Mouse (Mus musculus): ENCODE results near the gene Vps37d. TPM values are rescaled to one million over a fixed set of nuclear protein-coding genes. Genes with fewer than 3 reads are reported as not detected.
A peak's percentile ranks its signal among the peaks of the same experiment; 100 is the strongest.

Vps37d gene
- polyA plus RNA-seq (2015; fragmentation: Nextera tagmentation; extraction: Ambion mirVana): 5.4 and 6.0 TPM in 2 replicates

DNA sequence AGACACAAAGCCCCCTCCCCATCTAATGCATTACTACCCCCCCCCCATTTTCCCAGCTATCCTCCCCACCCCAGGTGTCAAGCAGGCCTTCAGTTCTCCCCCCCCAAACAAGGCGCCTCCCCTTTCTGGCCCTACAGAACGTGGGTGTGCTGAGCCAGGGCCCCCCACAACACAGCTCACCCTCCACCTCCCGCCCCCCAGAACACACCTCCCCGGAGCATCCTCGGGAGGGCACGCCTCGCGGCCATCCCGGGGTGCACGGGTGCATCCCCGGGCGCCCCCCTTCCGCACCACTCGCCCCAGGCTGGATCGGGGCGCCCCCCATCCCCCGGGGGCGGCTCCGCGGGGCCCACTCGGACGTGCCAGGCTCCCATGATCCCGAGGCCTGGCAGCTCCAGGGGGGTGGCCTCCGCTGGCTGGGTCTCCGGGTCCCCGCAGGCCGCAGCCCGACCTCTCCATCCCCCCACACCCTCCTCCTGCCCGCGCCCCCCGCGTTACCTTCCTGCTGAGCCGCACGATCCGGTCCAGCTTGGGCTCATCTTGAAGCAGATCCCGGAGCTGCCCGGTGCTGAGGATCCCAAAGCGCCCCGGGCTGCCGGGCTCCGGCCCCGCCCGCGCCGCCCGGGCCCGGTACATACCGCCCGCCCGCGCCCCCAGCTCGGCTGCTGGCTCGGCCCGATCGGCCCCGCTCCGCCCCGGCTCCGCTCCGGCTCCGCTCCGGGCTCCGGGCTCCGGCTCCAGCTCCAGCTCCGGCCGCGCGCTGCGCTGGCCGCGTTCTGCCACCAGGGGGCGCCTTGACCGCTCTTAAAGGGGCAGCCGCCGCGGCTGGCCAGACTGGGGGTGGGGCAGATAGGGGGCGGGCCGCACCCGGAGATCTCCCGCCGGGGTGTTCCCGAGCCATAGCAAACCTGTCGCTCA is at the start of gene Vps37d:
TSS of gene Vps37d (minus strand) at position 703 of the 918 bp plus-strand sequence.
- under 1% methylated on average over 70 of the region's 83 CpGs for WGBS
- H3K27ac ChIP-seq: peak within 1 kb of the TSS; percentile 63
- peak within 1 kb of the TSS; percentile 84 for H3K4me3 ChIP-seq (replicated peaks)
- H3K36me3 ChIP-seq: no peaks in the 10 kb centered on the region
- no peaks in the 10 kb centered on the region; the same call in 1 of the 2 replicates for H3K27me3 ChIP-seq (replicated peaks)
- H3K4me2 ChIP-seq (replicated peaks): peak within 1 kb of the TSS; percentile 89
- H3K4me1 ChIP-seq (replicated peaks): peaks cover 21% of the 10 kb centered on the region
- H3K9ac ChIP-seq: peak within 1 kb of the TSS; percentile 94
- peak; percentile 89 for ATAC-seq
- no peaks in the 10 kb centered on the region for H3K9me3 ChIP-seq

- H3K9me3 ChIP-seq: no peaks in the 10 kb centered on the region
- no peak overlapping the region for H3K4me3 ChIP-seq (replicated peaks)
- H3K36me3 ChIP-seq: no peaks in the 10 kb centered on the region
- no peak for ATAC-seq
- no peaks in the 10 kb centered on the region for H3K4me1 ChIP-seq (replicated peaks)
- no peak overlapping the region for H3K9ac ChIP-seq
- H3K27me3 ChIP-seq (replicated peaks): peaks cover 7% of the 10 kb centered on the region; the same call in 1 of the 2 replicates
- H3K4me2 ChIP-seq (replicated peaks): no peak overlapping the region
- 80% methylated on average over 6 of the region's 6 CpGs for WGBS
- no peak overlapping the region for H3K27ac ChIP-seq
Observed at GRCm38 (mm10) chr5:135127669-135128068, 49.6 kb upstream of the Vps37d start.

- Histone ChIP-seq H3K4me1 (replicated peaks) (no peaks in the 10 kb centered on the region), H3K9ac (no peak overlapping the region), H3K36me3 (no peaks in the 10 kb centered on the region), H3K4me2 (replicated peaks) (no peak overlapping the region), H3K9me3 (no peaks in the 10 kb centered on the region), H3K27ac (no peak overlapping the region), H3K27me3 (replicated peaks) (peaks cover 9% of the 10 kb centered on the region), H3K4me3 (replicated peaks) (no peak overlapping the region)
- ATAC-seq: no peak
- 69% methylated on average over 6 of the region's 6 CpGs for WGBS
Observed at GRCm38 (mm10) chr5:135126121-135126520, 48.1 kb upstream of the Vps37d start.

GRCm38 (mm10) chr5:135120753-135121152 is 42.7 kb upstream of the Vps37d start:
- 59% methylated on average over 4 of the region's 4 CpGs for WGBS
- H3K4me3 ChIP-seq (replicated peaks): no peak overlapping the region
- no peak overlapping the region for H3K9ac ChIP-seq
- no peak overlapping the region for H3K27ac ChIP-seq
- H3K27me3 ChIP-seq (replicated peaks): peaks cover 11% of the 10 kb centered on the region
- no peak for ATAC-seq
- 0 out of 2 replicates have a peak, but pooled peaks cover 3% of the 10 kb centered on the region for H3K4me1 ChIP-seq (replicated peaks)
- no peaks in the 10 kb centered on the region for H3K9me3 ChIP-seq
- no peak overlapping the region for H3K4me2 ChIP-seq (replicated peaks)
- no peaks in the 10 kb centered on the region for H3K36me3 ChIP-seq

GRCm38 (mm10) chr5:135118589-135119081 is 40.6 kb upstream of the Vps37d start:
- Histone ChIP-seq H3K27ac (no peak overlapping the region; the same call in 1 of the 2 replicates), H3K4me2 (replicated peaks) (no peak overlapping the region), H3K9me3 (no peaks in the 10 kb centered on the region), H3K9ac (no peak overlapping the region), H3K27me3 (replicated peaks) (peaks cover 11% of the 10 kb centered on the region), H3K4me1 (replicated peaks) (0 out of 2 replicates have a peak, but pooled peaks cover 3% of the 10 kb centered on the region), H3K4me3 (replicated peaks) (no peak overlapping the region), H3K36me3 (no peaks in the 10 kb centered on the region)
- 13% methylated on average over 6 of the region's 6 CpGs for WGBS
- ATAC-seq: peak; percentile 95

DNA sequence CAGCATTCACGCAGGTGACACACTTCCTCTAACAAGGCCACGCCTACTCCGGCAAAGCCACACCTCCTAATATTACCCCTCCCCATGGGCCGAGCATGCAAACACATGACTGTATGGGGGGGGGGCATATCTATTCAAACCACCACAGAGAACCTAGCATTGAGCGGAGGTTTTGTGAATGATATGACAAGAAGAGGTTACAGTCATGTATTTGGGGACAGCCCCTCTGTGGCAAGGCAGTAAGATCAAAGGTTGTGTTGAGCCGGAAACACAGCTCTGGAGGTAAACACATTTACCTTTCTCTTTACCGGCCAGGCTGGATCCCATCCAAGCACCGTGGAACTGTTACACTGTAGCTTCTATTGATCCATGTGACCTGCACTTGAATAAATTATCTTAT is 37.2 kb upstream of the Vps37d start:
- H3K4me2 ChIP-seq (replicated peaks): no peak overlapping the region
- H3K4me1 ChIP-seq (replicated peaks): 0 out of 2 replicates have a peak, but pooled peaks cover 3% of the 10 kb centered on the region
- ATAC-seq: no peak
- no peak overlapping the region for H3K4me3 ChIP-seq (replicated peaks)
- no peaks in the 10 kb centered on the region for H3K9me3 ChIP-seq
- no peak overlapping the region for H3K9ac ChIP-seq
- no peaks in the 10 kb centered on the region for H3K27me3 ChIP-seq (replicated peaks)
- no peak overlapping the region for H3K27ac ChIP-seq
- no peaks in the 10 kb centered on the region for H3K36me3 ChIP-seq
- WGBS: 73% methylated on average over 8 of the region's 8 CpGs

GRCm38 (mm10) chr5:135113782-135114181 is 35.7 kb upstream of the Vps37d start:
- H3K9ac ChIP-seq: no peak overlapping the region
- no peaks in the 10 kb centered on the region for H3K36me3 ChIP-seq
- 0 out of 2 replicates have a peak, but pooled peaks cover 3% of the 10 kb centered on the region for H3K4me1 ChIP-seq (replicated peaks)
- WGBS: 89% methylated on average over 12 of the region's 12 CpGs
- no peak for ATAC-seq
- H3K27ac ChIP-seq: no peak overlapping the region
- no peak overlapping the region for H3K4me3 ChIP-seq (replicated peaks)
- H3K9me3 ChIP-seq: no peaks in the 10 kb centered on the region
- no peak overlapping the region for H3K4me2 ChIP-seq (replicated peaks)
- H3K27me3 ChIP-seq (replicated peaks): no peaks in the 10 kb centered on the region; the same call in 1 of the 2 replicates

GRCm38 (mm10) chr5:135109976-135110375 is 31.9 kb upstream of the Vps37d start:
- H3K4me1 ChIP-seq (replicated peaks): peaks cover 5% of the 10 kb centered on the region; the same call in 1 of the 2 replicates

DNA sequence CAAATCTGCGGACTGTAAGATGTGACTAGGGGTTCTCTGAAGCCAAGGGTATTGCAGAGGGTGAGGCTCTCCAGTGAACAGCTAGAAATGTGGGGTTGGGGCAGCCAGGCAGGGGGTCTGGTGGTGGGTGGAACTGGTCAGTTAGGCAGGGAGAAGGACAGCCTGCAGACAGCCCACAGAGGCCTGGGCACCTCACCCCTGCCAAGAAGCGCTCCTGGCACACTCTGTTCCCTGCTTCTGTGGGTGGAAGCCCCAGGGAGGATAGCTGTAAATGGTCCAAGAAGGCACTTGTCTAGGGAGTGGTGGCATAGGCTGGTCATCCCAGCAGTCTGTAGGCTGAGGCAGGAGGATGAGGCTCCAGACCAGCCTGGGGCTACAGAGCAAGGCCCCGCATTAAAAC is 31.4 kb upstream of the Vps37d start:
- ATAC-seq: no peak
- Histone ChIP-seq H3K4me2 (replicated peaks) (no peak overlapping the region), H3K4me1 (replicated peaks) (peaks cover 5% of the 10 kb centered on the region; the same call in 1 of the 2 replicates), H3K9me3 (no peaks in the 10 kb centered on the region), H3K27me3 (replicated peaks) (peaks cover 14% of the 10 kb centered on the region), H3K27ac (no peak overlapping the region), H3K36me3 (no peaks in the 10 kb centered on the region), H3K9ac (no peak overlapping the region), H3K4me3 (replicated peaks) (no peak overlapping the region)
- WGBS: 77% methylated on average over 3 of the region's 3 CpGs

More at GRCm38 (mm10) chr5:135109976-135110375, 31.9 kb upstream of the Vps37d start:
- Histone ChIP-seq H3K4me2 (replicated peaks) (no peak overlapping the region), H3K36me3 (no peaks in the 10 kb centered on the region), H3K4me3 (replicated peaks) (no peak overlapping the region), H3K27me3 (replicated peaks) (peaks cover 14% of the 10 kb centered on the region), H3K9me3 (no peaks in the 10 kb centered on the region), H3K9ac (no peak overlapping the region), H3K27ac (no peak overlapping the region)
- ATAC-seq: no peak
- 74% methylated on average over 6 of the region's 6 CpGs for WGBS

DNA sequence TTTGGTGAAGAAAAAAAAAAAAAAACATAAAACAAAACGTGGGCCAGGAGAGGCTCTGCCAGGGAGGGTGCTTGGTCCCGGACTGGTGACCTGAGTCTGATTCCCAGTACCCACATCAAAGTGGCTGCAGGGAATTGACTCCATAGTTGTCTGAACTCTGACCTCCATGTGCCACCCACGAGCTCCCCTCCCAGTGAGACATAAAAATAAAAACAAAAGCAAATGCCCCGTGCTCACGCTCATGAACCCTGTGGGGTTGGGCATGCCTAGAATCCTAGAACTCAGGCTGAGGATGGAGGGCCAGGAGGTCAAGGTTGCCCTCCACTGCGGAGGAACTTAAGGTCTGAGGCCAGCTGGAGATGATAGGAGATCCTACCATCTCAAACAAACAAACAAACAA is 31.0 kb upstream of the Vps37d start:
- WGBS: 66% methylated on average over 6 of the region's 6 CpGs
- Histone ChIP-seq H3K4me1 (replicated peaks) (peaks cover 5% of the 10 kb centered on the region; the same call in 1 of the 2 replicates), H3K27ac (no peak overlapping the region), H3K9me3 (no peaks in the 10 kb centered on the region), H3K27me3 (replicated peaks) (peaks cover 14% of the 10 kb centered on the region), H3K4me2 (replicated peaks) (no peak overlapping the region), H3K4me3 (replicated peaks) (no peak overlapping the region), H3K9ac (no peak overlapping the region), H3K36me3 (no peaks in the 10 kb centered on the region)
- ATAC-seq: no peak

DNA sequence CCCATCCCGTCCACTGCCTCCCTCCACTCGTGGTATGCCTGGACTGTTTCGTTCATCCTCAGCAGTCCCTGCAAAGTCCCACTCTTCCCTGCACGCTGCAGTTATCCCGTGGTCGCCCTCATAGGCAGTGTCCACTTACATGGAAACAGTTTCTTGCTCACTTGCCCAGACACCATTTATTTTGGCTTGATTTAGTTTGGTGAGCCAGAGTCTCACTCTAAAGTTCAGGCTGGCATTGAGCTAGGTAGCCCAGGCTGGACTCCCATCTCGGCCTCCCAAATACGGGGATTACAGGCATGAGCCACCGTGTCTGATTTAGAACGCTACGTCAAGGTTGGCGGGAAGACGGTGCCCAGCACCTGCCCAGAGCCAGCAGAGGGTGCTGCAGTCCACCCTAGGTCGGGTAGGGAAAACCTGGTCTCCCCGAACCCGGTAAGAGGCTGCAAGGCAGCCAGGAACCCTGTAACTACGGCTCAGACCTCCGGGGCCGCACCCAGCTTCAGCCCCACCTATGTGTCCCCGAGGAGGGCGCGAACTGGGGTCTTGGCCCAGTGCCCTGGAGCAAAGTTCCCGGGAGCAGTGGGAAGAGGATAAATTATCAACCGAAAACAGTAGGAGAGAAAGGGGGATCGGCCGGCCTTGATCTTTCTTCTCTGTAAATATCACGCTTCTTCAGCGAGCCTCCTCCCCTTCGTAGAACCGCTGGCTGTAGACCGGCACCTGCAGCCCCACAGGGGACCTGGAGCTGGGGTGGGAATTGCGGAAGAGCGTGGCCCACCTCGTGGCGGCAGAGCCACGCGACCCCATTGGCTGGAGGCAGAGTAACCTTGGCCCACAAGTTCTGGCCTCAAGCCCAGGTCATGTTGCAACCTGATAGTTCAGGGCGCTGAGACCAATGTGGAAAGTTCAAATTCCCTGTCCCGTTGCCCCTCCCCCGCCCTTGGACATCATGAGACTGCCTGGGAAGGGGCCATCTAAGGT is 29.7 kb upstream of the Vps37d start:
- WGBS: 9% methylated on average over 40 of the region's 40 CpGs
- peak; percentile 80 for ATAC-seq
- H3K4me2 ChIP-seq (replicated peaks): peak overlapping the region; percentile 92
- H3K9me3 ChIP-seq: no peaks in the 10 kb centered on the region
- no peaks in the 10 kb centered on the region for H3K36me3 ChIP-seq
- H3K27me3 ChIP-seq (replicated peaks): peaks cover 14% of the 10 kb centered on the region
- 0 out of 2 replicates have a peak overlapping the region, but pooled peaks have one; percentile 46 for H3K9ac ChIP-seq
- H3K4me3 ChIP-seq (replicated peaks): peak overlapping the region; percentile 55
- H3K27ac ChIP-seq: no peak overlapping the region
- peaks cover 5% of the 10 kb centered on the region; the same call in 1 of the 2 replicates for H3K4me1 ChIP-seq (replicated peaks)
